Mouse (Mus musculus) heart, embryonic 16.5 days (tissue): ENCODE measurements around the gene Dctn3. TPM values are rescaled to one million over a fixed set of nuclear protein-coding genes. Genes with fewer than 3 reads are reported as not detected.

Experiments
- ATAC-seq: fragments of 200-750 bp; cut with Nextera tagmentation; replicated peaks from 2 replicates; pipeline ENCODE4 v1.8.0; 2017; ENCODE audit warnings: moderate number of reproducible peaks; ENCODE audit not compliant: insufficient read depth, low FRiP score; ENCODE audit errors: extremely low read depth
- H3K27ac ChIP-seq: fragments of 300-500 bp; sonication (generic); 2 replicates; pipeline ENCODE4 v1.5.1; 2014; ENCODE audit warnings: mild to moderate bottlenecking, low read length, control low read depth, moderate library complexity
- H3K27me3 ChIP-seq: fragments of 300-500 bp; sonication (generic); 2 replicates; pipeline ENCODE4 v1.6.1; 2014; ENCODE audit warnings: low read length, mixed read lengths; ENCODE audit not compliant: control insufficient read depth, insufficient read depth
- H3K36me3 ChIP-seq: fragments of 300-500 bp; sonication (generic); 2 replicates; pipeline ENCODE4 v1.6.1; 2014; ENCODE audit not compliant: control insufficient read depth, insufficient read depth
- H3K4me1 ChIP-seq: fragments of 300-500 bp; sonication (generic); 2 replicates; pipeline ENCODE4 v1.6.1; 2014; ENCODE audit warnings: low read length, mixed read lengths; ENCODE audit not compliant: control insufficient read depth, insufficient read depth
- H3K4me2 ChIP-seq: fragments of 300-500 bp; sonication (generic); 2 replicates; pipeline ENCODE4 v1.6.1; 2014; ENCODE audit warnings: low read depth, mild to moderate bottlenecking, control low read depth, low read length
- H3K4me3 ChIP-seq: fragments of 300-500 bp; sonication (generic); 2 replicates; pipeline ENCODE4 v1.5.1; 2014; ENCODE audit warnings: mild to moderate bottlenecking, control low read depth, low read length
- H3K9ac ChIP-seq: fragments of 300-500 bp; sonication (generic); 2 replicates; pipeline ENCODE4 v1.6.1; 2014; ENCODE audit warnings: low read length, control low read depth
- H3K9me3 ChIP-seq: fragments of 300-500 bp; sonication (generic); replicated peaks from 2 replicates; pipeline ENCODE4 v1.6.1; 2016; ENCODE audit warnings: low read length; ENCODE audit not compliant: control insufficient read depth
- WGBS: fragments of 180-500 bp; shearing (Covaris S2); extraction: QIAGEN DNeasy Blood & Tissue Kit; methylation state at CpG from one replicate; pipeline ENCODE4 v1.1.7; 2014; 5-methylcytosine and 5-hydroxymethylcytosine counted together
- polyA plus RNA-seq: library from polyadenylated mRNA; unstranded; fragments of >200 nt; fragmentation: Nextera tagmentation; extraction: Ambion mirVana; gene quantifications from 2 replicates; pipeline ENCODE4 v1.2.1, GENCODE M21; 2015

Dctn3 gene
- polyA plus RNA-seq, 1 experiment from 2014 or later, result 141 TPM

DNA sequence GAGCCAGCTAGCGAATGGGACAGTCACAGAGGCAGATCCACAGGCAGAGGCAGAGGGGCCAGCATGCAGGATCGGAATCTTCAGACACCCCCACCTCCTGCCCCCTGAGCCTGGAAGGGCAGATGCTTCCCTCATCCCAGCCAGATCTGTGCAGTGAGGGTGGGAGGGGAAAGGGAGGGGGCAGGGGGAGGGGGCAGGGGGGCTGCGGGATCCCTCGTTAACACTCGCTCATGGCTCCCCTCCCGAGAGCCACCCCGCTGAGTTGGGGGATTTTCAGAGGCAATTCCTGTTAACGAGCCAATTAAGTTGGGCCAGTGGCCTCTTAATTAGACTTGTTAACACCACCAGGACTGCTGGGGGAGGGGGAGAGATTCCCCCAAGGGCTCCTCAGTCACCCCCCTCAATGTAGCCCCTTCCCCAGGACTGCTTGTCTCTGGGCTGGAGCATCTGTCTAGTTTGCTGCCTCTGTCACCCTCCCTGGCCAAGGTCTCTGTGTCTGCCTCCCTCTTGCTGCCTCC is 50.9 kb downstream of the Dctn3 start:
- Histone ChIP-seq H3K9ac (no peak overlapping the region), H3K27ac (no peak overlapping the region), H3K9me3 (no peaks in the 10 kb centered on the region), H3K4me1 (peaks cover 13% of the 10 kb centered on the region), H3K4me2 (no peak overlapping the region), H3K36me3 (no peaks in the 10 kb centered on the region), H3K4me3 (no peak overlapping the region), H3K27me3 (peaks cover 15% of the 10 kb centered on the region)
- WGBS, result 29% methylated on average over 8 of the region's 8 CpGs
- ATAC-seq, result no peak

DNA sequence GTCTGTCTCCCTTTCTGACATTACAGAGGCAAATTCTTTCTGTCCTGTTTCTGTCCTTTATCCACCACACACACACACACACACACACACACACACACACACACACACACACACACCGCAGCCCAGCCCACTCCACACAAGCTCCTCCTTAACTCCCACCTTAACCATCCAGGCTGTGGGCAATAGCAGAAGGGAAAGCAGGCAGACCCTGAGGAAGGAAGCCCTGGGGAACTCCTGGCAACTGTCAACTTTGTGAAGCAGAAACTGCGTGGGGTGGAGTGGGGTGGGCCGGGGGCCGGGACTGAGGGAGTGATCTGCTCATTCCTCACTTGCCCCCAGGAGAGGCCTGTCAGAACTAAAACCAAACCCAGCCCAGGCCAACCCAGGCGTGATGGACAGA is 51.5 kb downstream of the Dctn3 start:
- Histone ChIP-seq H3K4me1 (peaks cover 8% of the 10 kb centered on the region; the same call in 1 of the 2 replicates), H3K36me3 (no peaks in the 10 kb centered on the region), H3K27me3 (peaks cover 15% of the 10 kb centered on the region), H3K27ac (no peak overlapping the region), H3K9ac (no peak overlapping the region), H3K4me3 (no peak overlapping the region), H3K9me3 (no peaks in the 10 kb centered on the region), H3K4me2 (no peak overlapping the region)
- WGBS, result 43% methylated on average over 5 of the region's 5 CpGs
- ATAC-seq, result no peak

DNA sequence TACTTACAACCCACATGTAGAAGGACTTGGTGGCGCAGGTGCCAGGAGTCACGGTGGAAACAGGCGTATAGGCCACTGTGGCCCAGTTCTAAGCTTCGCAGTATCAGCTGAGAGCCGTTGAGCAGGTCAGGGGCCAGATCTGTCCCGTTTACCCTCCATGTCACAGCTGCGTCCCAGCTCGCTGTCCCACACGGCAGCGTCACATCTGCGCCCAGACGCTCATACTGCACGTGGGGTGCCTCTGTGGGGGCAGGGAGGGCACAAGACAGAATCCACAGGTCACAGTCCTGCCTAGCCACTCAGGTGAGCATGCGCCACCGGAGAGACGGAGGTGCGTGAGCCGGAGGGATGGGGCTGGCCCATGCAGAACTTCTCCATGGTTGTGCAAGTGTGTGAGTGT is 52.1 kb downstream of the Dctn3 start:
- 87% methylated on average over 18 of the region's 18 CpGs for WGBS
- Histone ChIP-seq H3K9ac (no peak overlapping the region), H3K27me3 (peaks cover 15% of the 10 kb centered on the region), H3K4me1 (peaks cover 2% of the 10 kb centered on the region; the same call in 1 of the 2 replicates), H3K4me3 (no peak overlapping the region), H3K27ac (no peak overlapping the region), H3K4me2 (no peak overlapping the region), H3K9me3 (no peaks in the 10 kb centered on the region), H3K36me3 (no peaks in the 10 kb centered on the region)
- no peak for ATAC-seq

DNA sequence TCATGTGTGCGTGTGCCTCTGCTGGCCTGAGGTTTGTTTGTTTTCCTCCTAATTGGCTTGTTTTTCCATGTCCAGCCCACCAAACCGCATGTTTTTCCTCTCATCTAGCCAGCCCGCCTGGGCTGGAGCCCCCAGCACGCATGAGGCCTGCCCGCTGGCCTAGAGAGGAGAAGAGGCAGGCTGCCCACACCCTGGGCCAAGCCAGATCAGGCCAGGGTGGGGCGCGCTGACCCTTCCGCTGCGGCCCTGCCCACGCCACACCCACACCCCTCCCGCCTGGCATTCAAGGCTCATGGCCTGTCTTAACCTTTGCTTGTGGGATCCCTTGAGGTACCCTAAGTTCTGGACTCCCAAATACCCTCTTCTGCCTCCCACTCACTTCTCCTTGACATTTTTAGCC is 56.3 kb downstream of the Dctn3 start:
- H3K4me1 ChIP-seq, result peaks cover 11% of the 10 kb centered on the region
- ATAC-seq, result no peak
- H3K36me3 ChIP-seq, result no peaks in the 10 kb centered on the region
- H3K9me3 ChIP-seq, result no peaks in the 10 kb centered on the region
- H3K4me3 ChIP-seq, result no peak overlapping the region
- peaks cover 6% of the 10 kb centered on the region; the same call in 1 of the 2 replicates for H3K27me3 ChIP-seq
- WGBS, result 73% methylated on average over 11 of the region's 11 CpGs
- no peak overlapping the region for H3K9ac ChIP-seq
- no peak overlapping the region for H3K27ac ChIP-seq
- H3K4me2 ChIP-seq, result no peak overlapping the region

DNA sequence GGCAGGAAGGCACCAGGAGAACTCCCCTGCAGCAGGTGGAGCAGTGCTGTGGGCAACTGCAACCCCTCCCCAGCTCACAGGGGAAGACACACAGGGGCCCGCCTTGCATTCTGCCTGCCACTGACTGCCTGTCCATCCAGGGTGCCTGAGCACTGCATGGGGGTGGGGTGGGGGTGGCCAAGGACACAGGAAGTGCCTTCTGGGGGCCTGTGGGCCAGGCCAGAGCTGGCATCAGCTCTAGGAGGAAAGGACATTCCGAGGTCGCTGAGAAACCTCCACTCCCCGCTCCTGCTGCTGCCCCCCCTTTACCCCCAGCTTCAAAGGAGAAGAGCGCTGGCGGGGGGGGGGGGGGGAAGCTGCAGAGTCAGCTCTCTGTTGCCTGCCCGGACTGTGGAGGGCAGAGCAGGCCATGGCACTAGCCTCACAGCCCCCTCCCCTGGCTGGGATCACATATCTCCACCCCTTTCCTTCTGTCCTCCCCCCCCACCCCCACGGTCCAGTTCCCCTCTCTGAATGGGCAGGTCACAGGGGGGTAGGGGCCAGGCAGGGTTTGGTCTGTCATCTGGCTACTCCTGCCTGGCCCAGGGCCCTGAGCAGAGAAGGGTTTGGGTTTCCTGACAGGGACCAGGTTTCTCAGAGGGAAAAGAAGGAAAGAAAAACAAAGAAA is 57.8 kb downstream of the Dctn3 start:
- Histone ChIP-seq H3K9ac (peak overlapping the region; percentile 26; the same call in 1 of the 2 replicates), H3K27ac (no peak overlapping the region), H3K4me3 (no peak overlapping the region), H3K9me3 (no peaks in the 10 kb centered on the region), H3K36me3 (no peaks in the 10 kb centered on the region), H3K27me3 (peaks cover 3% of the 10 kb centered on the region), H3K4me1 (peaks cover 14% of the 10 kb centered on the region), H3K4me2 (no peak overlapping the region)
- 0 out of 2 replicates have a peak, but pooled peaks have one; percentile 10 for ATAC-seq
- 3% methylated on average over 6 of the region's 8 CpGs for WGBS

Other genes starting within 250 kb of the Dctn3 start
- 3.2 and 3.4 TPM in 2 replicates for gene AI464131, start 220.1 kb downstream of the Dctn3 start, polyA plus RNA-seq
- gene 1110017D15Rik, start 205.8 kb downstream of the Dctn3 start, polyA plus RNA-seq, result 1.1 and 1.2 TPM in 2 replicates
- 1.5 and 2.4 TPM in 2 replicates for gene Fam219a, start 153.6 kb downstream of the Dctn3 start, polyA plus RNA-seq
- 2.6 and 3.6 TPM in 2 replicates for gene Dnaic1, start 153.4 kb downstream of the Dctn3 start, polyA plus RNA-seq
- 4.7 and 5.6 TPM in 2 replicates for gene Enho, start 82.8 kb downstream of the Dctn3 start, polyA plus RNA-seq
- 1.5 and 2.0 TPM in 2 replicates for gene Cntfr, start 26.1 kb downstream of the Dctn3 start, polyA plus RNA-seq
- gene Il11ra1, start 23.2 kb downstream of the Dctn3 start, polyA plus RNA-seq, result 134 and 142 TPM in 2 replicates
- 46.1 and 48.4 TPM in 2 replicates for gene Rpp25l, start 9.6 kb downstream of the Dctn3 start, polyA plus RNA-seq
- gene Arid3c, start 8.0 kb upstream of the Dctn3 start, polyA plus RNA-seq, result not detected in 2 replicates
- gene Galt, start 32.1 kb upstream of the Dctn3 start, polyA plus RNA-seq, result 60.6 and 69.8 TPM in 2 replicates
- 60.5 and 61.7 TPM in 2 replicates for gene Sigmar1, start 33.0 kb upstream of the Dctn3 start, polyA plus RNA-seq
- 40.8 and 40.9 TPM in 2 replicates for gene Ccl27a, start 51.1 kb upstream of the Dctn3 start, polyA plus RNA-seq
- gene Gm21541, start 180.4 kb upstream of the Dctn3 start, polyA plus RNA-seq, result 11.2 and 17.1 TPM in 2 replicates
- gene Gm20878, start 218.4 kb upstream of the Dctn3 start, polyA plus RNA-seq, result 1.9 and 2.4 TPM in 2 replicates
- gene Fam205a4, start 242.9 kb upstream of the Dctn3 start, polyA plus RNA-seq, result 0.07 and 0.10 TPM in 2 replicates